In genomic region chr17:69672530-69672929, GRCm38 (mm10) we compare ENCODE assay signal across 9 mouse cellular contexts.
A peak's percentile ranks its signal among the peaks of the same experiment; 100 is the strongest.
DNase-seq lines count a peak whose midpoint lies in the region; ATAC-seq and TF ChIP-seq lines count a peak whose summit lies in the region.
"Had no signal": no experiment of that assay in that cellular context is flagged by ENCODE, and none has a peak within 500 bp of the region (broad histone marks: within the 10 kb centered on the region; RNA-seq: fewer than 3 reads in every experiment).

No protein-coding gene starts in this region.

- no peak overlapping the region for H3K4me2 ChIP-seq in kidney, embryonic 14.5 days (replicated peaks; ENCODE audit: low read depth, low read length)
- H3K4me2 ChIP-seq: limb, embryonic 12.5 days had no signal

- TF ChIP-seq CTCF in kidney, adult 2 months (conservative IDR thresholded peaks at IDR 0.05; ENCODE audit: insufficient read depth, insufficient read length, low read depth, low read length): no peak

- H3K27me3 ChIP-seq in kidney, adult 2 months (replicated peaks; ENCODE audit: control insufficient read depth, insufficient read depth, low read length): no peaks in the 10 kb centered on the region
- no peaks in the 10 kb centered on the region for H3K27me3 ChIP-seq in kidney, embryonic 14.5 days (ENCODE audit: control insufficient read depth, insufficient read depth, low read length)
- H3K27me3 ChIP-seq: limb, embryonic 12.5 days had no signal

- no peak for TF ChIP-seq POLR2A in kidney, adult 2 months (IDR thresholded peaks at IDR 0.05; ENCODE audit: low read depth, low read length)

- no peak for ATAC-seq in kidney, embryonic 14.5 days (ENCODE audit: low FRiP score, low TSS enrichment)

- no peak overlapping the region for H3K27ac ChIP-seq in kidney, adult 2 months (ENCODE audit: insufficient read depth, low read depth, low read length)
- no peak overlapping the region for H3K27ac ChIP-seq in kidney, embryonic 14.5 days (ENCODE audit: low read depth, low read length)
- H3K27ac ChIP-seq: limb, embryonic 12.5 days had no signal

- H3K4me3 ChIP-seq in kidney, adult 2 months (ENCODE audit: insufficient read depth, low read depth, low read length): no peak overlapping the region
- H3K4me3 ChIP-seq in kidney, embryonic 14.5 days (ENCODE audit: low read length): no peak overlapping the region
- H3K4me3 ChIP-seq: limb, embryonic 12.5 days had no signal

- no peaks in the 10 kb centered on the region for H3K9me3 ChIP-seq in kidney, embryonic 14.5 days (ENCODE audit: control insufficient read depth, low read length)
- H3K9me3 ChIP-seq: limb, embryonic 12.5 days had no signal

- 63% methylated on average over 3 of the region's 3 CpGs for WGBS in kidney, adult 2 months
- 87% methylated on average over 3 of the region's 3 CpGs for WGBS in kidney, embryonic 14.5 days

- no peaks in the 10 kb centered on the region for H3K36me3 ChIP-seq in kidney, adult 2 months (ENCODE audit: control insufficient read depth, insufficient read depth, low read length)
- H3K36me3 ChIP-seq in kidney, embryonic 14.5 days (ENCODE audit: control insufficient read depth, insufficient read depth, low read length): no peaks in the 10 kb centered on the region
- H3K36me3 ChIP-seq: limb, embryonic 12.5 days had no signal

- peak; percentile 65 for DNase-seq in kidney, adult 2 months
- DNase-seq in adrenal gland, postnatal 25 days: peak; percentile 64
- DNase-seq in frontal cortex, adult 2 months (ENCODE audit: extremely low spot score in 1 of 2, low spot score in 1 of 2): peak; percentile 28 to 74
- DNase-seq in layer of hippocampus, postnatal 10 days (ENCODE audit: low spot score in 2 of 2): peak; percentile 83 to 85
- peak; percentile 83 to 86 for DNase-seq in right cerebral cortex, postnatal 10 days (ENCODE audit: low spot score in 2 of 2)
- DNase-seq in spleen, adult 12 weeks (ENCODE audit: low spot score): no peak
- DNase-seq in embryo, embryonic 11 days: no peak

- H3K4me1 ChIP-seq in kidney, adult 2 months (ENCODE audit: control insufficient read depth, insufficient read depth, low read length): no peaks in the 10 kb centered on the region
- no peaks in the 10 kb centered on the region for H3K4me1 ChIP-seq in kidney, embryonic 14.5 days (ENCODE audit: control insufficient read depth, insufficient read depth, low read length)
- H3K4me1 ChIP-seq: limb, embryonic 12.5 days had no signal

- H3K9ac ChIP-seq in kidney, embryonic 14.5 days (ENCODE audit: low read depth, low read length): no peak overlapping the region
- H3K9ac ChIP-seq: limb, embryonic 12.5 days had no signal

Comparison
In these comparisons a context has a peak if more than half of its experiments do, and no peak if none do; other contexts are left out.
1. DNase-seq: peak in kidney, adult 2 months (single experiment), adrenal gland, postnatal 25 days (single experiment), frontal cortex, adult 2 months (2 of 2), layer of hippocampus, postnatal 10 days (2 of 2) and right cerebral cortex, postnatal 10 days (2 of 2); none in spleen, adult 12 weeks (single experiment) and embryo, embryonic 11 days (single experiment).